Mouse (Mus musculus): ENCODE measurements around the gene Bcr. TPM values are rescaled to one million over a fixed set of nuclear protein-coding genes. Genes with fewer than 3 reads are reported as not detected.
A peak's percentile ranks its signal among the peaks of the same experiment; 100 is the strongest.

Bcr gene
- 4.5 and 4.7 TPM in 2 replicates for polyA plus RNA-seq (2015; fragmentation: Nextera tagmentation; extraction: Ambion mirVana)

DNA sequence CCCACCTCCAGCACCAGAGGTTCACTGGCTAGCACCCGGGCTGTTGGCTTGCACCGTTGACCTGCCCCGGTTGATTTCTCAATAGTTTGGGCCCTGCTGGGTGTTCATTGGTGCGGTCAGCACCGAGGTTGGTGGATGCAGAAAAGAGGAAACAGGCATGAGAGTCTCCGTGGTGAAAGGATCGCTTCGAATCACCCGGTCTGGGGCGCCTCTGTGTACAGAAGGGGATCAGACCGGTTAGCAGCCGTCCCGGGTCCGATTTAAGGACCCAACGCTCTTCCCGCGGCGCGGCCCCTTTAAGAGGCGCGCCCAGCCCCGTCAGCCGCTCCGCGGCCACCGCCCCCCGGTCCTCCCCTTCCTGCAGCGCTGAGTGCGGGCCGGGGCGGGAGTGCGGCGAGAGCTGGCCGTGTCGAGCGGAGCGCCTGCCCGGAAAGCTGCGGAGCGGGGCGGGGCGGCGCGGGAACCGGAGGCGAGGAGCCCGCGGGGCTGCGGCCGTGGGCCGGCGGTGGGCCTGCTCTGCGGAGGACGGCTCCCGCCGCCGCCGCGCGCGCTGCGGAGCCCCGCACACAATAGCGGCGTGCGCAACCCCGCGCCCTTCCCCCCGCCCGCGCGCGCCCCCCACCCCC lies at the start of gene Bcr:
TSS of gene Bcr (plus strand) at position 376 of the 626 bp plus-strand sequence.
- Histone ChIP-seq H3K27ac (replicated peaks) (peak within 1 kb of the TSS; percentile 45), H3K9me3 (ENCODE audit: control insufficient read depth, low read length) (no peaks in the 10 kb centered on the region), H3K27me3 (ENCODE audit: control insufficient read depth, insufficient read depth, low read length) (no peaks in the 10 kb centered on the region), H3K4me2 (replicated peaks; ENCODE audit: low read depth) (peak within 1 kb of the TSS; percentile 86), H3K4me1 (replicated peaks; ENCODE audit: control insufficient read depth, insufficient read depth) (peaks cover 12% of the 10 kb centered on the region; the same call in 1 of the 2 replicates), H3K4me3 (ENCODE audit: low read depth, low read length) (peak within 1 kb of the TSS; percentile 82), H3K9ac (ENCODE audit: low read length) (peak within 1 kb of the TSS; percentile 82), H3K36me3 (ENCODE audit: control insufficient read depth, insufficient read depth, low read length) (no peaks in the 10 kb centered on the region)
- WGBS, result 0% methylated on average over 28 of the region's 73 CpGs
- TF ChIP-seq CTCF (IDR thresholded peaks at IDR 0.05; ENCODE audit: low read depth), result no peak
- no peak for TF ChIP-seq EP300 (optimal IDR thresholded peaks at IDR 0.05)
- ATAC-seq (ENCODE audit: low FRiP score, low TSS enrichment) (peak; percentile 83), DNase-seq (ENCODE audit: low spot score) (peak; percentile 82)

DNA sequence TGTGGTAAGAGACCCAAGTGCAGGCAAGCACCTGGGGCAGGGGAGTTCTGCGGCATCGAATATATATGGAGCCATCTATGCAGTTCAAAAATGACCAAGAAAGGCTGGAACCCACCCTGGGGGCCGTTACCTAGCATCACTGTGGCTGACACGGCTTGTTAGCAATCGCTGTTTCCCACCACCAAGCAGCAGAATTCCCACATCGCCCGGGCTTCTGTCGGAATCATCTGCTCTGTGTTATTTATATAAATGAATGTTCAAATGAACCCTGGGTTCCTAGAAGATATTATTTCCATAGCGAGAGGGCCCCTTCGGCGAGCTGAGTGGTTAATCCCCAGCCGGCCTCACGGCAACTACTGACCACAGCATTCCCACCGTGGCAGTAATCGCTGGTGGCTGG lies 49.7 kb upstream of the Bcr start:
- no peak for TF ChIP-seq EP300 (optimal IDR thresholded peaks at IDR 0.05)
- TF ChIP-seq CTCF (IDR thresholded peaks at IDR 0.05; ENCODE audit: low read depth), result no peak
- no peak overlapping the region for H3K27ac ChIP-seq (replicated peaks)
- DNase-seq (ENCODE audit: low spot score), result no peak
- no peak overlapping the region for H3K4me3 ChIP-seq (ENCODE audit: low read depth, low read length)
- no peaks in the 10 kb centered on the region for H3K27me3 ChIP-seq (ENCODE audit: control insufficient read depth, insufficient read depth, low read length)
- H3K9me3 ChIP-seq (ENCODE audit: control insufficient read depth, low read length), result no peaks in the 10 kb centered on the region
- H3K4me1 ChIP-seq (replicated peaks; ENCODE audit: control insufficient read depth, insufficient read depth), result no peaks in the 10 kb centered on the region
- no peak overlapping the region for H3K4me2 ChIP-seq (replicated peaks; ENCODE audit: low read depth)
- H3K9ac ChIP-seq (ENCODE audit: low read length), result no peak overlapping the region
- WGBS, result 76% methylated on average over 15 of the region's 15 CpGs
- H3K36me3 ChIP-seq (ENCODE audit: control insufficient read depth, insufficient read depth, low read length), result no peaks in the 10 kb centered on the region
- no peak for ATAC-seq (ENCODE audit: low FRiP score, low TSS enrichment)

DNA sequence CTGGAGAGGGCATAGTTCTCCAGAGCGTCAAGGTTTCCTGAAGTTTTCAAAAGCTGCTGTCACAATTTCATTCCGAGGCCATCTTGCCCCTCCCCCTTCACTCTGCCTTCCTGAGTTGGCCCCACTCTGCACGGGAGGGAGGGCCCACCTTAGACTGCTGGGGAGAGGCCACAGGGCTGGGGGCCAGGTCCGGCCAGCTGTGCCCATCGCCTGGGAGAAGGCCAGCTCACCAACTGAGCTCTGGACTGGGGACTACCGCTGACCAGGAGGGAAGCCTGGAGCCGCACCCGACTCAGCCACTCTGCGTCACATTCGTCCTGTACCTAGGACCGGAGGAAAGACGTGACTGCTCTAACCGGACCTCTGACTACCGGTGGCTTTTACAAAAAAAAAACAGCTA lies 44.9 kb upstream of the Bcr start:
- no peaks in the 10 kb centered on the region for H3K9me3 ChIP-seq (ENCODE audit: control insufficient read depth, low read length)
- WGBS, result 62% methylated on average over 14 of the region's 14 CpGs

DNA sequence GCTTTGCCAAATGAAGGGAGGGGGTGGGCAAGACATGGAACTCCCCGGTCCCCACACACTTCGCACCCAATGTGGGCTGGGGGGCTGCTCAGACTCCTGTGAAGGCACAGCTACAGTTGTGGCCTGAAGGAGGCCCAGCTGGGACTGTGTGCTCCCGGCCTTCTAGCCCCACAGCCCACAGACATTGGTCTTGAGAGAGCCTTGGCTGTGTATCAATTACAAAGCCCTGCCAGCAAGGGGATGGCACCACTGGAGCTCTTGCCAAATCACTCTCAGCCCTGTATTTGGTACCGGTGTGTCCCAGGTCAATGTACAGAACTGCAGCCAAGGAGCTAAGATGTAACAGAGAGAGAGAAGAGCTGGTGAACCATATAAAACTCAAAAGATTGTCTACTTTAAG lies 43.9 kb upstream of the Bcr start:
- Histone ChIP-seq H3K9me3 (ENCODE audit: control insufficient read depth, low read length) (no peaks in the 10 kb centered on the region), H3K36me3 (ENCODE audit: control insufficient read depth, insufficient read depth, low read length) (no peaks in the 10 kb centered on the region), H3K4me2 (replicated peaks; ENCODE audit: low read depth) (no peak overlapping the region), H3K27ac (replicated peaks) (no peak overlapping the region), H3K4me3 (ENCODE audit: low read depth, low read length) (no peak overlapping the region), H3K4me1 (replicated peaks; ENCODE audit: control insufficient read depth, insufficient read depth) (no peaks in the 10 kb centered on the region), H3K27me3 (ENCODE audit: control insufficient read depth, insufficient read depth, low read length) (no peaks in the 10 kb centered on the region), H3K9ac (ENCODE audit: low read length) (no peak overlapping the region)
- WGBS, result 88% methylated on average over 4 of the region's 4 CpGs
- no peak for TF ChIP-seq EP300 (optimal IDR thresholded peaks at IDR 0.05)
- TF ChIP-seq CTCF (IDR thresholded peaks at IDR 0.05; ENCODE audit: low read depth), result no peak
- ATAC-seq (ENCODE audit: low FRiP score, low TSS enrichment), result no peak
- no peak for DNase-seq (ENCODE audit: low spot score)

More for the DNA sequence above, 44.9 kb upstream of the Bcr start:
- DNase-seq (ENCODE audit: low spot score) (no peak), ATAC-seq (ENCODE audit: low FRiP score, low TSS enrichment) (no peak)
- no peak overlapping the region for H3K27ac ChIP-seq (replicated peaks)
- no peaks in the 10 kb centered on the region for H3K27me3 ChIP-seq (ENCODE audit: control insufficient read depth, insufficient read depth, low read length)
- no peaks in the 10 kb centered on the region for H3K36me3 ChIP-seq (ENCODE audit: control insufficient read depth, insufficient read depth, low read length)
- no peak overlapping the region for H3K9ac ChIP-seq (ENCODE audit: low read length)
- no peaks in the 10 kb centered on the region for H3K4me1 ChIP-seq (replicated peaks; ENCODE audit: control insufficient read depth, insufficient read depth)
- H3K4me2 ChIP-seq (replicated peaks; ENCODE audit: low read depth), result no peak overlapping the region
- no peak overlapping the region for H3K4me3 ChIP-seq (ENCODE audit: low read depth, low read length)
- TF ChIP-seq EP300 (optimal IDR thresholded peaks at IDR 0.05), result no peak
- TF ChIP-seq CTCF (IDR thresholded peaks at IDR 0.05; ENCODE audit: low read depth), result no peak

DNA sequence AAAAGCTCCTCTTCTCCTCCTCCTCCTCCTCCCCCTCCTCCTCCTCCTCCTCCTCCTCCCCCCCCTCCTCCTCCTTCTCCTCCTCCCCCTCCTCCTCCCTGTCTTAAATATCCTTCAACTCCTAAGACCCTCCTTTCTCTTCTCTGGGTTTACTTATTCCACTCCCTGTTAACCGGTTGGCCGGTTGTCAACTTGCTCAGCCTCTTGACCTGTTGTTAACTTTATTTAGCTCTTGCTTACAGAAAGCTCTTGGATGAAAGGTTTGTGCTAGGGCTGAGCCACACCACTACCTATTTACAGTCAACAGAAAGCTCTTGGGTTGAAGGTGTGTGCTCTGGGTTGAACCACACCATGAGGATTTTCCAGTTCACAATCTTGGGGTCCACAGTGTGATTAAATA lies 40.1 kb upstream of the Bcr start:
- H3K9me3 ChIP-seq (ENCODE audit: control insufficient read depth, low read length), result no peaks in the 10 kb centered on the region
- H3K27me3 ChIP-seq (ENCODE audit: control insufficient read depth, insufficient read depth, low read length), result no peaks in the 10 kb centered on the region
- no peak overlapping the region for H3K4me3 ChIP-seq (ENCODE audit: low read depth, low read length)
- no peaks in the 10 kb centered on the region for H3K4me1 ChIP-seq (replicated peaks; ENCODE audit: control insufficient read depth, insufficient read depth)
- H3K36me3 ChIP-seq (ENCODE audit: control insufficient read depth, insufficient read depth, low read length), result no peaks in the 10 kb centered on the region
- no peak overlapping the region for H3K27ac ChIP-seq (replicated peaks)
- H3K9ac ChIP-seq (ENCODE audit: low read length), result no peak overlapping the region
- DNase-seq (ENCODE audit: low spot score) (no peak), ATAC-seq (ENCODE audit: low FRiP score, low TSS enrichment) (no peak)
- no peak overlapping the region for H3K4me2 ChIP-seq (replicated peaks; ENCODE audit: low read depth)
- 17% methylated on average over 2 of the region's 2 CpGs for WGBS
- TF ChIP-seq CTCF (IDR thresholded peaks at IDR 0.05; ENCODE audit: low read depth) (no peak), EP300 (optimal IDR thresholded peaks at IDR 0.05) (no peak)

DNA sequence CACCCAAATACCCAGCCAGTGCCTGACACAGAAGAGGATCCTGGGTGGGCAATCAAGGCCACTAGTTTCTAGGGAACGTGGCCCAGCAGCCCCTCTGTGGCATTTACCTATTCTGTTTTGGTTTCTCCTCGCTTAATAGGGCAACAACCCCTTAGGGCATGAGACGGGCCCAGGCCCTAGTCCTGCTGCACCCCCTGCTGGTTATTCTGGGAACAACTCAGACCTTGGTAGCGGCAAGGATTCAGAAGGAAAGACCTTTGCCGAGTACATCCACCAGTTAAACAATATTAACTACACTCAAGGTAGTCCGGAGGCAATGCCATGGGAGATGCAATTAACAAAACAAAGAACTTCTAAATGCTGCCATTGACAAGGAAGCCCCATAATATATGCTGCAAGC lies 39.3 kb upstream of the Bcr start:
- no peak overlapping the region for H3K4me3 ChIP-seq (ENCODE audit: low read depth, low read length)
- H3K27ac ChIP-seq (replicated peaks), result no peak overlapping the region
- 21% methylated on average over 6 of the region's 6 CpGs for WGBS
- DNase-seq (ENCODE audit: low spot score) (peak; percentile 76), ATAC-seq (ENCODE audit: low FRiP score, low TSS enrichment) (0 out of 2 replicates have a peak, but pooled peaks have one; percentile 39)
- no peaks in the 10 kb centered on the region for H3K27me3 ChIP-seq (ENCODE audit: control insufficient read depth, insufficient read depth, low read length)
- TF ChIP-seq EP300 (optimal IDR thresholded peaks at IDR 0.05) (no peak), CTCF (IDR thresholded peaks at IDR 0.05; ENCODE audit: low read depth) (peak; percentile 93)
- H3K36me3 ChIP-seq (ENCODE audit: control insufficient read depth, insufficient read depth, low read length), result no peaks in the 10 kb centered on the region
- H3K4me2 ChIP-seq (replicated peaks; ENCODE audit: low read depth), result no peak overlapping the region
- no peaks in the 10 kb centered on the region for H3K9me3 ChIP-seq (ENCODE audit: control insufficient read depth, low read length)
- H3K9ac ChIP-seq (ENCODE audit: low read length), result no peak overlapping the region
- H3K4me1 ChIP-seq (replicated peaks; ENCODE audit: control insufficient read depth, insufficient read depth), result no peaks in the 10 kb centered on the region

All from stomach, postnatal 0 days (tissue).